Mouse (Mus musculus): Measurements from ENCODE around the gene Pms2.

GRCm38 (mm10) chr5:143890741-143891140 is 19.0 kb upstream of the Pms2 start:
- TF ChIP-seq EP300 (IDR thresholded peaks at IDR 0.05; ENCODE audit: low read depth) (no peak), CTCF (IDR thresholded peaks at IDR 0.05; ENCODE audit: low read depth) (no peak)

All from liver, embryonic 14.5 days (tissue).